Mouse (Mus musculus) intestine, embryonic 16.5 days (tissue): ENCODE results near the gene Cdon. TPM values are rescaled to one million over a fixed set of nuclear protein-coding genes. Genes with fewer than 3 reads are reported as not detected.

Experiments used
- ATAC-seq: fragments of 200-750 bp; cut with Nextera tagmentation; 2 replicates; pipeline ENCODE4 v1.8.0; 2017; ENCODE audit warnings: moderate TSS enrichment, moderate library complexity
- H3K27ac ChIP-seq: fragments of 300-500 bp; sonication (generic); 2 replicates; pipeline ENCODE4 v1.5.1; 2014; ENCODE audit warnings: mild to moderate bottlenecking, low read length
- H3K27me3 ChIP-seq: fragments of 300-500 bp; sonication (generic); replicated peaks from 2 replicates; pipeline ENCODE4 v1.6.1; 2014; ENCODE audit warnings: low read length, control low read depth, mixed read lengths; ENCODE audit not compliant: control insufficient read depth, insufficient read depth
- H3K36me3 ChIP-seq: fragments of 300-500 bp; sonication (generic); 2 replicates; pipeline ENCODE4 v1.6.1; 2014; ENCODE audit warnings: low read length, control low read depth; ENCODE audit not compliant: control insufficient read depth, insufficient read depth
- H3K4me1 ChIP-seq: fragments of 300-500 bp; sonication (generic); 2 replicates; pipeline ENCODE4 v1.6.1; 2014; ENCODE audit warnings: low read length, control low read depth, mixed read lengths; ENCODE audit not compliant: control insufficient read depth, insufficient read depth
- H3K4me2 ChIP-seq: fragments of 300-500 bp; sonication (generic); 2 replicates; pipeline ENCODE4 v1.6.1; 2014; ENCODE audit warnings: low read depth, low read length, control low read depth
- H3K4me3 ChIP-seq: fragments of 300-500 bp; sonication (generic); 2 replicates; pipeline ENCODE4 v1.5.1; 2014; ENCODE audit warnings: mild to moderate bottlenecking, low read length
- H3K9ac ChIP-seq: fragments of 300-500 bp; sonication (generic); 2 replicates; pipeline ENCODE4 v1.6.1; 2014; ENCODE audit warnings: low read depth, low read length
- H3K9me3 ChIP-seq: fragments of 300-500 bp; sonication (generic); 2 replicates; pipeline ENCODE4 v1.6.1; 2016; ENCODE audit warnings: low read length, control low read depth; ENCODE audit not compliant: control insufficient read depth
- WGBS: fragments of 180-500 bp; shearing (Covaris S2); extraction: QIAGEN DNeasy Blood & Tissue Kit; methylation state at CpG from one replicate; pipeline ENCODE4 v1.1.7; 2014; 5-methylcytosine and 5-hydroxymethylcytosine counted together
- polyA plus RNA-seq: library from polyadenylated mRNA; unstranded; fragments of >200 nt; fragmentation: Nextera tagmentation; extraction: Ambion mirVana; gene quantifications from 2 replicates; pipeline ENCODE4 v1.2.1, GENCODE M21; 2015

Cdon gene
- polyA plus RNA-seq, 1 experiment from 2014 or later = 4.7 TPM

GRCm38 (mm10) chr9:35541488-35541887 lies 120.6 kb downstream of the Cdon start:
- H3K4me3 ChIP-seq = no peak overlapping the region
- no peak overlapping the region for H3K9ac ChIP-seq
- no peaks in the 10 kb centered on the region for H3K9me3 ChIP-seq
- no peak overlapping the region for H3K4me2 ChIP-seq
- H3K4me1 ChIP-seq = no peaks in the 10 kb centered on the region
- H3K27me3 ChIP-seq = no peaks in the 10 kb centered on the region
- 5% methylated on average over 6 of the region's 6 CpGs for WGBS
- peak; percentile 80 for ATAC-seq
- no peak overlapping the region for H3K27ac ChIP-seq
- H3K36me3 ChIP-seq = no peaks in the 10 kb centered on the region

- no peak overlapping the region for H3K9ac ChIP-seq
- no peak overlapping the region for H3K4me2 ChIP-seq
- H3K9me3 ChIP-seq = no peaks in the 10 kb centered on the region
- H3K36me3 ChIP-seq = no peaks in the 10 kb centered on the region
- no peak overlapping the region for H3K4me3 ChIP-seq
- no peaks in the 10 kb centered on the region for H3K27me3 ChIP-seq
- ATAC-seq = no peak
- WGBS = 62% methylated on average over 6 of the region's 6 CpGs
- no peaks in the 10 kb centered on the region for H3K4me1 ChIP-seq
- no peak overlapping the region for H3K27ac ChIP-seq
Measured at GRCm38 (mm10) chr9:35541941-35542340, 121.0 kb downstream of the Cdon start.

- Histone ChIP-seq H3K9ac (no peak overlapping the region), H3K4me1 (no peaks in the 10 kb centered on the region), H3K27me3 (no peaks in the 10 kb centered on the region), H3K36me3 (no peaks in the 10 kb centered on the region), H3K9me3 (no peaks in the 10 kb centered on the region), H3K27ac (no peak overlapping the region), H3K4me3 (no peak overlapping the region), H3K4me2 (no peak overlapping the region)
- no peak for ATAC-seq
- 83% methylated on average over 14 of the region's 14 CpGs for WGBS
Measured at GRCm38 (mm10) chr9:35543099-35543860, 122.4 kb downstream of the Cdon start.

DNA sequence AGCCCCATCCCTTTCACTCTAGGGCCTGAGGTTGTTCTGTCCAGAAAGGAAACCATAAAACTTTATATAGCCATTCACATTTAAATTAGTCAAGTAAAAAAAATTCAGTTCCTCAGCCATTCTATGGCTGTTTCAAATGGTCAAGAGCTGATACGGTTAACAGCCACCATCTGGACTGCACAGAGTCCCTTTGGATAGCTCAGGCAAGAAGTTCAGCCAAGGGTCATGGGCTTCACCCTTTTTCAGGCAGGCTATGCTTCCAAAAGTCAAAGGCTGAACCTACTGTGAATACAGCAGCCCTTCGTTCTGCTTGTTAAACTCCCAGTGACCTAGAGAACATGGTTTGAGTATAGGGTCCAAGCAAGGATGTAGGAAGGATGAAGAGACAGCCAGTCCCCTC lies 123.7 kb downstream of the Cdon start:
- H3K4me1 ChIP-seq = no peaks in the 10 kb centered on the region
- no peak overlapping the region for H3K9ac ChIP-seq
- WGBS = 69% methylated on average over 2 of the region's 2 CpGs
- no peak overlapping the region for H3K4me3 ChIP-seq
- no peaks in the 10 kb centered on the region for H3K9me3 ChIP-seq
- H3K27me3 ChIP-seq = no peaks in the 10 kb centered on the region
- H3K36me3 ChIP-seq = no peaks in the 10 kb centered on the region
- no peak overlapping the region for H3K27ac ChIP-seq
- no peak for ATAC-seq
- H3K4me2 ChIP-seq = no peak overlapping the region

- Histone ChIP-seq H3K4me1 (no peaks in the 10 kb centered on the region), H3K4me2 (no peak overlapping the region), H3K4me3 (no peak overlapping the region), H3K36me3 (no peaks in the 10 kb centered on the region), H3K27me3 (no peaks in the 10 kb centered on the region), H3K9ac (no peak overlapping the region), H3K9me3 (no peaks in the 10 kb centered on the region), H3K27ac (no peak overlapping the region)
- 68% methylated on average over 12 of the region's 12 CpGs for WGBS
- no peak for ATAC-seq
Measured at GRCm38 (mm10) chr9:35545704-35546103, 124.8 kb downstream of the Cdon start.

DNA sequence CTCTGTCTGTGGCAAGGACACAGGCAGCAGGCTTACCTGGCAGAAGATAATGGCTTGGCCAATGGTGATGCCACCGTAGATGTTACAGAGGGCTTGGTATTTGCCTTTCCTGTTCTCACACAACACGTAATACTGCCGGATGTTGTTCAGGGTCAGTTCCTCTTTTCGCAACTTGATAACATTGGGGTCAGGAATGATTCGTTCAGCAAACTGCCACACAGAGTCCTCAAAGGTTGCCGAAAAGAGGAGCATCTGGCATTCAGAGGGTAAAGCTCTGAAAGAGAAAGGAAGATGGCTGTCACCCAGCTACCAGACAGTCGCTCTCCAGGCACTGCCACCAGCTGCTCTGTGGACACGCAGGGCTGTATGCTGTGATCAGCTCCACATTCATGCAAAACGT lies 125.8 kb downstream of the Cdon start:
- Histone ChIP-seq H3K27ac (no peak overlapping the region), H3K4me2 (no peak overlapping the region), H3K36me3 (no peaks in the 10 kb centered on the region), H3K4me1 (no peaks in the 10 kb centered on the region), H3K4me3 (no peak overlapping the region), H3K9me3 (no peaks in the 10 kb centered on the region), H3K9ac (no peak overlapping the region), H3K27me3 (no peaks in the 10 kb centered on the region)
- no peak for ATAC-seq
- 76% methylated on average over 9 of the region's 9 CpGs for WGBS

GRCm38 (mm10) chr9:35548455-35548854 lies 127.5 kb downstream of the Cdon start:
- no peaks in the 10 kb centered on the region for H3K9me3 ChIP-seq
- 73% methylated on average over 9 of the region's 9 CpGs for WGBS
- no peak overlapping the region for H3K4me2 ChIP-seq
- no peaks in the 10 kb centered on the region for H3K36me3 ChIP-seq
- no peaks in the 10 kb centered on the region for H3K4me1 ChIP-seq
- H3K27me3 ChIP-seq = no peaks in the 10 kb centered on the region
- no peak overlapping the region for H3K9ac ChIP-seq
- ATAC-seq = no peak
- H3K4me3 ChIP-seq = no peak overlapping the region
- no peak overlapping the region for H3K27ac ChIP-seq

GRCm38 (mm10) chr9:35556494-35557102 lies 135.7 kb downstream of the Cdon start:
- Histone ChIP-seq H3K9me3 (no peaks in the 10 kb centered on the region), H3K4me2 (no peak overlapping the region), H3K36me3 (no peaks in the 10 kb centered on the region), H3K9ac (no peak overlapping the region), H3K27me3 (no peaks in the 10 kb centered on the region), H3K27ac (no peak overlapping the region), H3K4me1 (peaks cover 8% of the 10 kb centered on the region), H3K4me3 (no peak overlapping the region)
- 63% methylated on average over 12 of the region's 12 CpGs for WGBS
- no peak for ATAC-seq
